Mouse (Mus musculus): Measurements from ENCODE around the gene Phf1.

GRCm38 (mm10) chr17:26981050-26981449 lies 48.2 kb downstream of the Phf1 start:
- no peak for TF ChIP-seq POLR2A (IDR thresholded peaks at IDR 0.05; ENCODE audit: borderline replicate concordance, extremely low read depth, low read depth, low read length)
- no peak for TF ChIP-seq CTCF (IDR thresholded peaks at IDR 0.05; ENCODE audit: insufficient read depth, low read length)

Data from lung, adult 2 months (tissue).